Mouse (Mus musculus): Measurements from ENCODE around the gene Pjvk. TPM values are rescaled to one million over a fixed set of nuclear protein-coding genes. Genes with fewer than 3 reads are reported as not detected.

Gene Pjvk
- polyA plus RNA-seq, 1 experiment from 2014 or later, result 0.20 TPM

GRCm38 (mm10) chr2:76672134-76672745, 24.0 kb downstream of the Pjvk start:
- Histone ChIP-seq H3K4me3 (peak overlapping the region; percentile 55), H3K4me1 (peaks cover 33% of the 10 kb centered on the region), H3K36me3 (no peaks in the 10 kb centered on the region), H3K4me2 (peak overlapping the region; percentile 56), H3K27ac (peak overlapping the region; percentile 83), H3K27me3 (no peaks in the 10 kb centered on the region), H3K9ac (peak overlapping the region; percentile 58), H3K9me3 (no peaks in the 10 kb centered on the region)
- 9% methylated on average over 9 of the region's 9 CpGs for WGBS
- no peak for ATAC-seq (ENCODE audit: borderline replicate concordance, extremely low read depth, low FRiP score, low TSS enrichment)

GRCm38 (mm10) chr2:76672966-76673392, 24.7 kb downstream of the Pjvk start, which contains the start of gene Fkbp7:
Fkbp7 (minus strand) TSS chr2:76673116.
- no peaks in the 10 kb centered on the region for H3K9me3 ChIP-seq
- H3K4me1 ChIP-seq, result peaks cover 33% of the 10 kb centered on the region
- no peaks in the 10 kb centered on the region for H3K27me3 ChIP-seq
- H3K36me3 ChIP-seq, result no peaks in the 10 kb centered on the region
- WGBS, result 1% methylated on average over 17 of the region's 17 CpGs
- H3K4me2 ChIP-seq, result peak within 1 kb of the TSS; percentile 56
- peak; percentile 94 for ATAC-seq (ENCODE audit: borderline replicate concordance, extremely low read depth, low FRiP score, low TSS enrichment)
- peak within 1 kb of the TSS; percentile 83 for H3K27ac ChIP-seq
- peak within 1 kb of the TSS; percentile 55 for H3K4me3 ChIP-seq
- peak within 1 kb of the TSS; percentile 58 for H3K9ac ChIP-seq

DNA sequence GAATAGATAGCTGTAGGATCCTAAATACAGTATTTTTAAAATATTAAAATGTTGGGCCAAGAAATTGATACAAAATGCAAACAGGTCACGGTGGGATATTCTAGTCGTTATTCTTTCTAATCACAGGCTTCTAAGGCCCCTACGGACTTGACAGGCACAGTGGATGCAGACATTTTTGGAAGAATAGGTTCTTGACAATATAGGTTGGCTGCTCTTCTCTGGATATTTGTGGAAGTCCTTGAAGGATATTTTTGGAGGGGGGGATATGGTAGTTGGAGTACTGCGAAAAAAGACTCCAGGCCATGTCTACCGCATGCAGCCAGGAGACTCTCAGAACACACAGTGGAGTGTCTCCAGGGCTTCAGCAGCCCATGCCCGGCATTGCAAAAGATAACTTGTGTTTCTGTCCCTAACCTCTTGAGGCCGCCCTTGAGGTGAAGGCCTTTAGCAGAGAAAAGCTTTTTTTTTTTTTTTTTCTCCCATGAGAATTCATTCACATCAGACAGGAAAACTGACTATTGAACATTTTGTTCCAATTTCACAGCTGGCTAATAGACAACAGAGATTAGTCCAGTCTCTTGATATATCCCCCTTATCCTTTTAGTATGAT, 25.3 kb downstream of the Pjvk start:
- Histone ChIP-seq H3K4me1 (peaks cover 33% of the 10 kb centered on the region), H3K36me3 (no peaks in the 10 kb centered on the region), H3K9ac (no peak overlapping the region), H3K4me2 (peak overlapping the region; percentile 56), H3K9me3 (no peaks in the 10 kb centered on the region), H3K27ac (peak overlapping the region; percentile 83), H3K27me3 (no peaks in the 10 kb centered on the region), H3K4me3 (peak overlapping the region; percentile 55)
- WGBS, result 41% methylated on average over 7 of the region's 7 CpGs
- no peak for ATAC-seq (ENCODE audit: borderline replicate concordance, extremely low read depth, low FRiP score, low TSS enrichment)

DNA sequence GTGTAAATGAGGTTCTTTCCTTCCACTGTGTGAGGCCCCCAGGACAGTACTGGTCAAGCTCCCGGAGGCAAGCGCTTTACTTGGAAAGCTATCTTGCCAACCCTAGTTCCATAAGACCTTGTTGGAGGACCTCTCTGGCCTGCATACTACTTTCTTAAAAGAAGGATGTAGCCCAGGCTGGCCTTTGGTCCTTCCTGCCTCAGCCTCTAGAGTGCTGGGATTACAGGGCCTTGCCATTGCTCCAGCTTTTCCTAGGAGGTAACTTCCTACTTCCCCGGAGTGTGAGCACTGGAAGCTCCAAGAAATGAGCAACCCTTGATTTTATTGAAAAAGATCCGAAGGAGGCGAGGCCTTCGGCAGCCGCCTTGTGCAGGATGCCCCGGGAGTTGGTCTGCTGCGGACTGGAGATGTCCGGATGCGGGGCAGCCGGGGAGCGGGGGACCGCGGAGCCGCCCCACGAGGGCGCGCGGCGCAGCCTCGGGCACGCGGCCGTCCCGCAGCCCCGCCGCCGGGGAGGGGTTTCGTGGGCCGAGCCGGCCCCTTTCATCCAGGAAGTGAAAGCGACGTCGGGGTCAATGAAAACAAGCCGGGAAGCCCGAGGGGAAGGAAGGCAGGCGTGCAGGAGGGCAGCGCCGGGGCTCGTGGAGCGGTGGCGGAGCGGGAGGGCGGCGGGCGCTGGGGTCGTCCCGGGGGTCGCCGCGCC, 26.6 kb downstream of the Pjvk start, which contains the start of gene Plekha3:
TSS of gene Plekha3 (plus strand) at position 557 of the 703 bp plus-strand sequence.
- ATAC-seq (ENCODE audit: borderline replicate concordance, extremely low read depth, low FRiP score, low TSS enrichment), result peak; percentile 77
- WGBS, result 9% methylated on average over 27 of the region's 52 CpGs
- peak within 1 kb of the TSS; percentile 97 for H3K4me3 ChIP-seq
- peaks cover 33% of the 10 kb centered on the region for H3K4me1 ChIP-seq
- no peaks in the 10 kb centered on the region for H3K9me3 ChIP-seq
- peak within 1 kb of the TSS; percentile 87 for H3K27ac ChIP-seq
- H3K27me3 ChIP-seq, result no peaks in the 10 kb centered on the region
- H3K4me2 ChIP-seq, result peak within 1 kb of the TSS; percentile 75
- peak within 1 kb of the TSS; percentile 88 for H3K9ac ChIP-seq
- 0 out of 2 replicates have a peak, but pooled peaks cover 7% of the 10 kb centered on the region for H3K36me3 ChIP-seq

GRCm38 (mm10) chr2:76675451-76675850, 27.2 kb downstream of the Pjvk start:
- ATAC-seq (ENCODE audit: borderline replicate concordance, extremely low read depth, low FRiP score, low TSS enrichment), result peak; percentile 43
- Histone ChIP-seq H3K4me3 (peak overlapping the region; percentile 97), H3K36me3 (0 out of 2 replicates have a peak, but pooled peaks cover 7% of the 10 kb centered on the region), H3K9me3 (no peaks in the 10 kb centered on the region), H3K9ac (peak overlapping the region; percentile 88), H3K4me2 (peak overlapping the region; percentile 75), H3K4me1 (peaks cover 33% of the 10 kb centered on the region), H3K27me3 (no peaks in the 10 kb centered on the region), H3K27ac (peak overlapping the region; percentile 87)
- under 1% methylated on average over 23 of the region's 44 CpGs for WGBS

DNA sequence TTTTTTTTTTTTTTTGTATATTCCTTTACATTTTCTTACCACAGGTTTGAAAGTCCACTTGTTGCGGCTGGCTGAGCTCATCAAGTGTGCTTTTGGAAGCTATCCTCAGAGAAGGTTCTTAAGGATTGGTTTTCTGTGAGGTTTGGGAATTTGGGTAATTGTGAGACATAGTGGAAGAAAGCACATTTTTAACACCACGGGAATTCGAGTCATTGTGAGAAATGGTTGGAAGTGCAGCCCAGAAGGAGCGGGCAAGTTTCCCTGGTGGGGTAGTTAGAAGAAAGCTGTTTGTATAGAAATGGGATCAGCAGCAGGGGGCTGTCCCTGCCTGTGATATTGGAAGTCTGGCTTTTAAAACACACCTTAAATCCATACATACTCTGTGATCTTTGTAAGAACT, 27.7 kb downstream of the Pjvk start:
- Histone ChIP-seq H3K9ac (peak overlapping the region; percentile 88), H3K27ac (no peak overlapping the region), H3K36me3 (0 out of 2 replicates have a peak, but pooled peaks cover 7% of the 10 kb centered on the region), H3K27me3 (no peaks in the 10 kb centered on the region), H3K4me2 (peak overlapping the region; percentile 75), H3K4me1 (peaks cover 33% of the 10 kb centered on the region), H3K9me3 (no peaks in the 10 kb centered on the region), H3K4me3 (peak overlapping the region; percentile 97)
- no peak for ATAC-seq (ENCODE audit: borderline replicate concordance, extremely low read depth, low FRiP score, low TSS enrichment)
- WGBS, result 10% methylated on average over 4 of the region's 4 CpGs

GRCm38 (mm10) chr2:76676401-76677226, 28.3 kb downstream of the Pjvk start:
- Histone ChIP-seq H3K9ac (peak overlapping the region; percentile 88; the same call in 1 of the 2 replicates), H3K36me3 (peaks cover 9% of the 10 kb centered on the region; the same call in 1 of the 2 replicates), H3K9me3 (no peaks in the 10 kb centered on the region), H3K27ac (no peak overlapping the region), H3K4me3 (peak overlapping the region; percentile 97), H3K27me3 (no peaks in the 10 kb centered on the region), H3K4me2 (peak overlapping the region; percentile 75), H3K4me1 (peaks cover 32% of the 10 kb centered on the region)
- no peak for ATAC-seq (ENCODE audit: borderline replicate concordance, extremely low read depth, low FRiP score, low TSS enrichment)
- 47% methylated on average over 13 of the region's 13 CpGs for WGBS

GRCm38 (mm10) chr2:76682301-76682700, 34.0 kb downstream of the Pjvk start:
- Histone ChIP-seq H3K27me3 (no peaks in the 10 kb centered on the region), H3K9me3 (no peaks in the 10 kb centered on the region), H3K9ac (no peak overlapping the region), H3K4me2 (no peak overlapping the region), H3K4me1 (0 out of 2 replicates have a peak, but pooled peaks cover 2% of the 10 kb centered on the region), H3K27ac (no peak overlapping the region), H3K36me3 (peaks cover 60% of the 10 kb centered on the region), H3K4me3 (no peak overlapping the region)
- 85% methylated on average over 8 of the region's 8 CpGs for WGBS
- ATAC-seq (ENCODE audit: borderline replicate concordance, extremely low read depth, low FRiP score, low TSS enrichment), result no peak

DNA sequence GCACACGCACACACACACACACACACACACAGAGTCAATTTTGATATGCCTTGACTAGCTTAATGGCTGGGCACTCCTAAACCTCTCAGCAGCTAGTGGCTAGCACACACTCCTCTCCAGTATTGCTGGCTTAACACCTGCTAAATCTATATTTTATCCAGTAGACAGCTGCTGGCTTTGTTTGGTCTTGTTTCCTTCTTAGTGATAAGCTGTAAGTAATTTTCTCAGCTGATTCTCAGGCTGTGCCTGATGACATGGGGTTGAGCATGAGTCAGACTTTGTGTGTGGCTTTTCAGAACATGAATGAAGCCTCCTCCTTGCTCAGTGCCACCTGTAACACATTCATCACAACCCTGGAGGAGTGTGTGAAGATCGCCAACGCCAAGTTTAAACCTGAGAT, 38.7 kb downstream of the Pjvk start:
- no peak for ATAC-seq (ENCODE audit: borderline replicate concordance, extremely low read depth, low FRiP score, low TSS enrichment)
- WGBS, result 88% methylated on average over 3 of the region's 3 CpGs
- Histone ChIP-seq H3K4me1 (no peaks in the 10 kb centered on the region), H3K4me3 (no peak overlapping the region), H3K36me3 (peaks cover 76% of the 10 kb centered on the region), H3K27ac (no peak overlapping the region), H3K9me3 (no peaks in the 10 kb centered on the region), H3K27me3 (no peaks in the 10 kb centered on the region), H3K9ac (no peak overlapping the region), H3K4me2 (no peak overlapping the region)

GRCm38 (mm10) chr2:76687608-76688007, 39.3 kb downstream of the Pjvk start:
- no peak overlapping the region for H3K4me3 ChIP-seq
- H3K4me1 ChIP-seq, result no peaks in the 10 kb centered on the region
- no peaks in the 10 kb centered on the region for H3K9me3 ChIP-seq
- H3K4me2 ChIP-seq, result no peak overlapping the region
- no peak overlapping the region for H3K9ac ChIP-seq
- peaks cover 75% of the 10 kb centered on the region for H3K36me3 ChIP-seq
- ATAC-seq (ENCODE audit: borderline replicate concordance, extremely low read depth, low FRiP score, low TSS enrichment), result no peak
- H3K27me3 ChIP-seq, result no peaks in the 10 kb centered on the region
- 73% methylated on average over 3 of the region's 3 CpGs for WGBS
- H3K27ac ChIP-seq, result no peak overlapping the region

GRCm38 (mm10) chr2:76688162-76688561, 39.9 kb downstream of the Pjvk start:
- Histone ChIP-seq H3K27ac (no peak overlapping the region), H3K27me3 (no peaks in the 10 kb centered on the region), H3K4me3 (no peak overlapping the region), H3K4me2 (no peak overlapping the region), H3K9me3 (no peaks in the 10 kb centered on the region), H3K4me1 (no peaks in the 10 kb centered on the region), H3K36me3 (peaks cover 75% of the 10 kb centered on the region), H3K9ac (no peak overlapping the region)
- 51% methylated on average over 7 of the region's 7 CpGs for WGBS
- ATAC-seq (ENCODE audit: borderline replicate concordance, extremely low read depth, low FRiP score, low TSS enrichment), result no peak

Data from lung, embryonic 15.5 days (tissue).